Mouse (Mus musculus): ENCODE data around the gene Gm3476.
"Not testable (repeated sequence)": the region's sequence is repeated elsewhere in the genome, so short reads cannot be mapped to it uniquely, and the experiment has no call there.

DNA sequence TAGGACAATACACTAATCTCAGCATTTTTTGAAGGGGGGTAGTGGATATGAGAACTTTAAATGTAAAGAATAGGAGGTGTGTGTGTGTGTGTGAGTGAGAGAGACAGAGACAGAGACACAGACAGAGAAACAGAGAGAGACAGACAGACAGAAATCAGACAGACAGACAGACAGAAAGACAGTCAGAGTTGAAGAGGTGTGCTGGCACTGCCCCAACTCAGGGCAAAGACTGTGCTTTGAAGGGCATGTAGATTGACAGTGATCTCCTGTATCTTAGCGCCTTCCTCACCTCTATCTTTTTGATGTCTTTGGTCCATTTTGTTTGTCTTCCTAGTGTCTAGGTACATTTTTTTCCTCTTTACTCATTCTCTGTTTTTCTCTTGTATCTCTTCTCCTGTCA lies 35.5 kb upstream of the Gm3476 start:
- not testable (repeated sequence) for TF ChIP-seq CTCF (IDR thresholded peaks at IDR 0.05; ENCODE audit: control insufficient read depth, insufficient read depth, insufficient replicate concordance, low read depth, low read length); POLR2A (IDR thresholded peaks at IDR 0.05; ENCODE audit: control insufficient read depth, low read depth, low read length)
